Mouse (Mus musculus): ENCODE results near the gene Rab9.

DNA sequence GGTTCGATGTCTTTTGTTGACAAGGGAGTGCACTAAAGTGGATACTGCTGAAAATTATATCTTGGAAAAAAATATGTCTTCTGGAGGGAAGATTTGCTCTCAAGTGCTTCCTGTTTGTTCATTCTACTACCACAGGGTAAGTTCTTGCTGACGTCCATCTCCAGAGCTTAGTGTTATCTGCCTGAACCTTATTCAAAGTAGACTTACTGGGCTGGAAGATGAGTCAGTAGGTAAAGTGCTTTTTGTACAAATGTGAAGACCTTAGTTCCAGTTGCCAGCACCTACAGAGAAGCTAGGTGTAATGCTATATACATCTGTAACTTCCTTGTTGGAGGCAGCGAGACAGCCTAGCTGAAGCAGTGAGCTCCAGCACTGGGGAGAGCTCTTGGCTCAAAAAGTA, 36.3 kb upstream of the Rab9 start:
- TF ChIP-seq CTCF (conservative IDR thresholded peaks at IDR 0.05; ENCODE audit: low read length) (no peak), POU5F1 (IDR thresholded peaks at IDR 0.05; ENCODE audit: borderline replicate concordance, low read length) (no peak), NANOG (IDR thresholded peaks at IDR 0.05; ENCODE audit: borderline replicate concordance, low read length) (no peak)
